In genomic region chr6:48086957-48087715, GRCm38 (mm10) we compare ENCODE assay signal across 8 mouse cellular contexts. TPM values are rescaled to one million over a fixed set of nuclear protein-coding genes. Genes with fewer than 3 reads are reported as not detected.
DNase-seq lines count a peak whose midpoint lies in the region; ATAC-seq and TF ChIP-seq lines count a peak whose summit lies in the region.

No protein-coding gene starts in this region.

- peaks cover 14% of the 10 kb centered on the region for H3K36me3 ChIP-seq in lung, embryonic 16.5 days (ENCODE audit: control insufficient read depth, insufficient read depth, low read length)
- peaks cover 6% of the 10 kb centered on the region; the same call in 1 of the 2 replicates for H3K36me3 ChIP-seq in hindbrain, postnatal 0 days (ENCODE audit: insufficient read depth, low read length)
- H3K36me3 ChIP-seq in neural tube, embryonic 12.5 days = peaks cover 16% of the 10 kb centered on the region

- ATAC-seq in lung, embryonic 16.5 days (ENCODE audit: low read depth) = no peak
- peak; percentile 13; the same call in 1 of the 2 replicates for ATAC-seq in common myeloid progenitor, adult 5-6 weeks (replicated peaks; ENCODE audit: low read depth, poor library complexity, severe bottlenecking)
- ATAC-seq in hindbrain, postnatal 0 days = no peak
- no peak for ATAC-seq in neural tube, embryonic 12.5 days (ENCODE audit: low FRiP score, low read depth)

- H3K9me3 ChIP-seq in lung, embryonic 16.5 days (ENCODE audit: control insufficient read depth, low read length) = no peaks in the 10 kb centered on the region
- H3K9me3 ChIP-seq in hindbrain, postnatal 0 days (ENCODE audit: low read length) = no peaks in the 10 kb centered on the region
- H3K9me3 ChIP-seq in neural tube, embryonic 12.5 days = no peaks in the 10 kb centered on the region

- 37% methylated on average over 14 of the region's 14 CpGs for WGBS in lung, embryonic 16.5 days
- WGBS in hindbrain, postnatal 0 days = 39% methylated on average over 14 of the region's 14 CpGs
- 42% methylated on average over 14 of the region's 14 CpGs for WGBS in neural tube, embryonic 12.5 days

- peak overlapping the region; percentile 86 for H3K4me3 ChIP-seq in lung, embryonic 16.5 days (ENCODE audit: low read length)
- H3K4me3 ChIP-seq in hindbrain, postnatal 0 days (ENCODE audit: low read length) = peak overlapping the region; percentile 86
- H3K4me3 ChIP-seq in neural tube, embryonic 12.5 days = peak overlapping the region; percentile 93; the same call in 1 of the 2 replicates

- peak; percentile 33; the same call in 1 of the 2 replicates for TF ChIP-seq CTCF in hindbrain, postnatal 0 days (IDR thresholded peaks at IDR 0.05; ENCODE audit: low read depth)

- no peak overlapping the region for H3K27ac ChIP-seq in lung, embryonic 16.5 days (ENCODE audit: low read length)
- 0 out of 2 replicates have a peak overlapping the region, but pooled peaks have one; percentile 89 for H3K27ac ChIP-seq in hindbrain, postnatal 0 days
- no peak overlapping the region for H3K27ac ChIP-seq in neural tube, embryonic 12.5 days

- no peaks in the 10 kb centered on the region for H3K27me3 ChIP-seq in lung, embryonic 16.5 days (ENCODE audit: control insufficient read depth, insufficient read depth, low read depth, low read length)
- no peaks in the 10 kb centered on the region for H3K27me3 ChIP-seq in hindbrain, postnatal 0 days (ENCODE audit: insufficient read depth, low read length)
- no peaks in the 10 kb centered on the region for H3K27me3 ChIP-seq in neural tube, embryonic 12.5 days (replicated peaks)

- H3K9ac ChIP-seq in lung, embryonic 16.5 days (ENCODE audit: low read length) = no peak overlapping the region
- peak overlapping the region; percentile 97; the same call in 1 of the 2 replicates for H3K9ac ChIP-seq in hindbrain, postnatal 0 days (replicated peaks; ENCODE audit: low read length)
- no peak overlapping the region for H3K9ac ChIP-seq in neural tube, embryonic 12.5 days

- DNase-seq in lung, postnatal 10 days = no peak
- peak; percentile 33 for DNase-seq in hindbrain, postnatal 0 days (ENCODE audit: low spot score)
- no peak for DNase-seq in thymus, postnatal 10 days (ENCODE audit: low spot score in 2 of 2)
- no peak for DNase-seq in frontal cortex, postnatal 14 days (ENCODE audit: low spot score in 2 of 2)
- DNase-seq in yolk sac, embryonic 10.5 days (ENCODE audit: low spot score) = no peak

- peaks cover 8% of the 10 kb centered on the region for H3K4me1 ChIP-seq in lung, embryonic 16.5 days (replicated peaks; ENCODE audit: control insufficient read depth, insufficient read depth, low read length)
- peaks cover 8% of the 10 kb centered on the region for H3K4me1 ChIP-seq in hindbrain, postnatal 0 days (ENCODE audit: insufficient read depth, low read length)
- peaks cover 9% of the 10 kb centered on the region for H3K4me1 ChIP-seq in neural tube, embryonic 12.5 days

- H3K4me2 ChIP-seq in lung, embryonic 16.5 days (ENCODE audit: low read depth, low read length) = peak overlapping the region; percentile 80
- peak overlapping the region; percentile 72 for H3K4me2 ChIP-seq in hindbrain, postnatal 0 days (ENCODE audit: low read depth, low read length)
- H3K4me2 ChIP-seq in neural tube, embryonic 12.5 days (replicated peaks) = peak overlapping the region; percentile 64

RNA-seq across cellular contexts. Expression of gene Zfp746, which starts 0.7 kb away (rescaled TPM):
- 7.0 and 11.3 TPM in 2 replicates for polyA plus RNA-seq in lung, embryonic 16.5 days (2015; fragmentation: Nextera tagmentation; extraction: Ambion mirVana)
- total RNA-seq in common myeloid progenitor, adult 5-6 weeks (2017) = 24.3 and 30.5 TPM in 2 replicates
- 34.3 and 35.9 TPM in 2 replicates for total RNA-seq in hindbrain, postnatal 0 days (2014; rRNA removed)
- 15.3 and 16.4 TPM in 2 replicates for polyA plus RNA-seq in hindbrain, postnatal 0 days (2015; fragmentation: Nextera tagmentation; extraction: Ambion mirVana)
- polyA plus RNA-seq in neural tube, embryonic 12.5 days (2016; fragmentation: Nextera tagmentation; extraction: Ambion mirVana) = 29.4 and 30.3 TPM in 2 replicates

RNA-seq across cellular contexts. Expression of gene Zfp777, which starts 38.4 kb away (rescaled TPM):
- 4.8 and 6.1 TPM in 2 replicates for polyA plus RNA-seq in lung, embryonic 16.5 days (2015; fragmentation: Nextera tagmentation; extraction: Ambion mirVana)
- 26.1 and 30.6 TPM in 2 replicates for total RNA-seq in common myeloid progenitor, adult 5-6 weeks (2017)
- 33.6 and 47.7 TPM in 2 replicates for total RNA-seq in hindbrain, postnatal 0 days (2014; rRNA removed)
- 15.4 and 16.2 TPM in 2 replicates for polyA plus RNA-seq in hindbrain, postnatal 0 days (2015; fragmentation: Nextera tagmentation; extraction: Ambion mirVana)
- polyA plus RNA-seq in neural tube, embryonic 12.5 days (2016; fragmentation: Nextera tagmentation; extraction: Ambion mirVana) = 13.0 and 13.3 TPM in 2 replicates
